Mouse (Mus musculus) heart, postnatal 4 days (tissue): Measurements from ENCODE around the gene Dis3l. TPM values are rescaled to one million over a fixed set of nuclear protein-coding genes. Genes with fewer than 3 reads are reported as not detected.

ENCODE experiments used
- total RNA-seq, 2 experiments: library from RNA; stranded (reverse); gene quantifications; 2 replicates each; pipeline ENCODE4 v1.2.3; 2021

Dis3l gene
- total RNA-seq, 2 experiments from 2014 or later, result 21.6 to 22.1 TPM

Other genes with a start within 250 kb of the Dis3l start
- under 1 TPM; 0.67 to 0.68 TPM for gene Lctl, start 224.1 kb downstream of the Dis3l start, total RNA-seq
- 10 to 100 TPM; 17.2 to 18.2 TPM for gene Zwilch, start 168.2 kb downstream of the Dis3l start, total RNA-seq
- gene Rpl4, start 167.9 kb downstream of the Dis3l start, total RNA-seq, result 100 to 1,000 TPM; 768 to 770 TPM
- 10 to 100 TPM; 16.5 to 19.3 TPM for gene Snapc5, start 162.0 kb downstream of the Dis3l start, total RNA-seq
- gene Uchl4, start 106.1 kb downstream of the Dis3l start, total RNA-seq, result 1 to 10 TPM; 1.7 to 2.4 TPM
- 10 to 100 TPM; 65.1 to 65.5 TPM for gene Map2k1, start 87.7 kb downstream of the Dis3l start, total RNA-seq
- gene Tipin, start 59.7 kb downstream of the Dis3l start, total RNA-seq, result 10 to 100 TPM; 43.5 to 56.8 TPM
- gene Megf11, start 44.3 kb upstream of the Dis3l start, total RNA-seq, result 1 to 10 TPM; 1.0 to 1.7 TPM